Mouse (Mus musculus) heart, embryonic 15.5 days (tissue): Measurements from ENCODE around the gene Slc4a4. TPM values are rescaled to one million over a fixed set of nuclear protein-coding genes. Genes with fewer than 3 reads are reported as not detected.

Source experiments
- ATAC-seq: fragments of 200-750 bp; cut with Nextera tagmentation; replicated peaks from 2 replicates; pipeline ENCODE4 v1.8.0; 2017; ENCODE audit warnings: low read depth, moderate TSS enrichment; ENCODE audit not compliant: insufficient number of reproducible peaks, insufficient read depth, low FRiP score
- H3K27ac ChIP-seq: fragments of 300-500 bp; sonication (generic); 2 replicates; pipeline ENCODE4 v1.5.1; 2015; ENCODE audit warnings: mild to moderate bottlenecking, inconsistent platforms
- H3K27me3 ChIP-seq: fragments of 300-500 bp; sonication (generic); 2 replicates; pipeline ENCODE4 v1.6.1; 2015; ENCODE audit warnings: inconsistent platforms
- H3K36me3 ChIP-seq: fragments of 300-500 bp; sonication (generic); 2 replicates; pipeline ENCODE4 v1.6.1; 2015; ENCODE audit warnings: mild to moderate bottlenecking, inconsistent platforms
- H3K4me1 ChIP-seq: fragments of 300-500 bp; sonication (generic); replicated peaks from 2 replicates; pipeline ENCODE4 v1.6.1; 2015; ENCODE audit warnings: inconsistent platforms
- H3K4me2 ChIP-seq: fragments of 300-500 bp; sonication (generic); 2 replicates; pipeline ENCODE4 v1.6.1; 2015; ENCODE audit warnings: inconsistent platforms, mild to moderate bottlenecking, moderate library complexity
- H3K4me3 ChIP-seq: fragments of 300-500 bp; sonication (generic); 2 replicates; pipeline ENCODE4 v1.5.1; 2015; ENCODE audit warnings: mild to moderate bottlenecking, inconsistent platforms
- H3K9ac ChIP-seq: fragments of 300-500 bp; sonication (generic); 2 replicates; pipeline ENCODE4 v1.6.1; 2015; ENCODE audit warnings: mild to moderate bottlenecking, inconsistent platforms
- H3K9me3 ChIP-seq: fragments of 300-500 bp; sonication (generic); replicated peaks from 2 replicates; pipeline ENCODE4 v1.6.1; 2016; ENCODE audit warnings: inconsistent platforms
- WGBS: fragments of 180-500 bp; shearing (Covaris S2); methylation state at CpG from one replicate; pipeline ENCODE4 v1.1.7; 2015; ENCODE audit warnings: mixed read lengths; 5-methylcytosine and 5-hydroxymethylcytosine counted together
- polyA plus RNA-seq: library from polyadenylated mRNA; unstranded; fragments of >200 nt; fragmentation: Nextera tagmentation; extraction: Ambion mirVana; gene quantifications from 2 replicates; pipeline ENCODE4 v1.2.1, GENCODE M21; 2015

Gene Slc4a4
- polyA plus RNA-seq, 1 experiment from 2014 or later = 5.1 TPM

DNA sequence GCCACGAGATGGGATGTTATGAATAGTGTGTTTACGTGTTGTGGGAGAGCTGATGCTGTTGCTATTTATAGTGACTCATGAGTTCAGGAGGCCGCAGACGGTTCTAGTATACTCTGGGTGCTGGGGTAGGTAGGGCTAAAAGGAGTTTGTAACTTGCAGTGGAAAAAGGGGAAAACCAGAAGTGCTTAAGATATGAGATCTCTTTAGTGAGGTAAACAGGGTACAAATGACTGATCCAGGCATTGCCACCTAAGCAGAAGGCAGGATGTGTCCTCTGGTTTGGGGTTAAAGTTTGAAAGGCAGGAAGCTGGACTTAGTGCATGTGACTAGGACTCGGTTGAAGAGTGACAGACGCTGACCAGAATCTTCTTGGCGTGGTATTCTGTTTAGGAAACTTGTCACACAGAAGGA, 74.7 kb downstream of the Slc4a4 start:
- H3K27me3 ChIP-seq = no peaks in the 10 kb centered on the region
- no peaks in the 10 kb centered on the region for H3K9me3 ChIP-seq
- H3K27ac ChIP-seq = peak overlapping the region; percentile 41
- H3K9ac ChIP-seq = no peak overlapping the region
- H3K36me3 ChIP-seq = no peaks in the 10 kb centered on the region
- 0 out of 2 replicates have a peak, but pooled peaks have one; percentile 50 for ATAC-seq
- H3K4me1 ChIP-seq = peaks cover 15% of the 10 kb centered on the region
- no peak overlapping the region for H3K4me3 ChIP-seq
- H3K4me2 ChIP-seq = no peak overlapping the region
- WGBS = 23% methylated on average over 7 of the region's 7 CpGs

DNA sequence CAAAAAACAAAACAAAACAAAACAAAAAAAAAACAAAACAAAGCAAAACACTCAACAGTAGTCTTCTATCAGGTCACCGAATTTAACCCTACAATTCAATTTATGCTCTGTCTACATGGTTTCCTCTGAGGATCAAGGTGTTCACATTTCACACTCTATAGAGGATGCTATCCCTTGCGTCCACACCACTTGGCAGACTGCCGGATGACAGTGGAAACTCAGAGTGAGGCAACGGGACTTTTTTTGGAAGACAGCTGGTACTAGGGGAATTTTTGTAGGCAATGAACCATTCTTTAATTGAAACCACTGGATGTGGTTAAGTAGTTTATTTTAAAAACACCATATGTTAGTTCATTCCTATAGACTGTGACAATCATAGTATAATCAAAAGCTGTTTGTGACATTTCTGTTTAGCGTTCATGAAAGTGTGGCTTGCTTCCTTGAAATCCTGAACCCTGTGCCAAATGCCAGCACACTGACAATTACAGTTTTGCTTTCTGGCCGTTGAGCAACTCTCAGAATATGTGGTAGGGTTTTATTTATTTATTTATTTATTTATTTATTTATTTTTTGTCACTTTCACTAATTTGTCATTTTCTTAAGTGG, 78.2 kb downstream of the Slc4a4 start:
- H3K9ac ChIP-seq = no peak overlapping the region
- WGBS = 75% methylated on average over 6 of the region's 6 CpGs
- no peak for ATAC-seq
- H3K4me1 ChIP-seq = peaks cover 23% of the 10 kb centered on the region
- no peak overlapping the region for H3K4me3 ChIP-seq
- H3K4me2 ChIP-seq = no peak overlapping the region
- no peaks in the 10 kb centered on the region for H3K36me3 ChIP-seq
- H3K27ac ChIP-seq = no peak overlapping the region
- no peaks in the 10 kb centered on the region for H3K27me3 ChIP-seq
- no peaks in the 10 kb centered on the region for H3K9me3 ChIP-seq

DNA sequence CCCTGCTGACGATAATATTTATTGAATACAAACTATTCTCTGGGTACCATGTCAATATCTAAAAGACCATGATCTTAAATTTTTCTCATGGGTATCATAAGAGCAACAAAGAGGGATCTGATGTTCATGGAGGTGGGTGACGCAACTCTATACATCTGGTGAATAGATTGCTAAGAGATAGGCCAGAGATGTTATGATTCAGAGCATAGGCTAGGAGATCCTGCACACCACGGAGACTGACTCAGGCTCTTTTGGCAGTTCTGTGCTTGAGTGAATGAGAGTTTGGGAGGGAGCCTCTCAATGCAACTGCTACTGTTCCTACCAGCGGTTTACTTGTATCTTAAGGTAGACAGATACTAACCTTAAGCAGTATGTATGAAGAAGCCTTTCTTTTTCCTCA, 79.9 kb downstream of the Slc4a4 start:
- Histone ChIP-seq H3K27ac (no peak overlapping the region), H3K9me3 (no peaks in the 10 kb centered on the region), H3K9ac (no peak overlapping the region), H3K36me3 (no peaks in the 10 kb centered on the region), H3K4me2 (no peak overlapping the region), H3K4me1 (peaks cover 12% of the 10 kb centered on the region), H3K27me3 (no peaks in the 10 kb centered on the region), H3K4me3 (no peak overlapping the region)
- ATAC-seq = no peak
- 86% methylated on average over 4 of the region's 4 CpGs for WGBS

GRCm38 (mm10) chr5:88968923-88969639, 82.5 kb downstream of the Slc4a4 start:
- Histone ChIP-seq H3K36me3 (no peaks in the 10 kb centered on the region), H3K4me2 (no peak overlapping the region), H3K27me3 (no peaks in the 10 kb centered on the region), H3K9ac (no peak overlapping the region), H3K9me3 (no peaks in the 10 kb centered on the region), H3K4me3 (no peak overlapping the region), H3K27ac (no peak overlapping the region), H3K4me1 (peaks cover 8% of the 10 kb centered on the region)
- no peak for ATAC-seq
- 35% methylated on average over 11 of the region's 11 CpGs for WGBS

DNA sequence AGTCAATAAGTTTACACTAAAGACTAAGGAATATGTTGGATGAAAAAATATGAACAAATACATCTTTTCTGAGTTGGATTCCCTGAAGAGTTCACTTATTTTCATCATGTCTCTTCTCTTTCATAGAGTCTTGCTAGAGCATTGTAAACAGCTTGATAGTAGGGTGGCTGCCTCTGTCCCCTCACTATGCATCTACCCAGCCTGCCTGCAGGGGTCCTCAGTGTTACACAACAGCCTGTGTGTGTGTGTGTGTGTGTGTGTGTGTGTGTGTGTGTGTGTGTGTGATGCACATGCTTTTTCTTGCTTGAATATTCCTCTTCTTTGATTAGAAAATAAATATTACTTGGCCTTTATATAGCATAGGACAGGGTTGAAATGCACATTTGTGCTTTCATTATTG, 84.9 kb downstream of the Slc4a4 start:
- H3K27ac ChIP-seq = no peak overlapping the region
- no peaks in the 10 kb centered on the region for H3K27me3 ChIP-seq
- H3K4me3 ChIP-seq = no peak overlapping the region
- ATAC-seq = no peak
- H3K36me3 ChIP-seq = no peaks in the 10 kb centered on the region
- H3K4me2 ChIP-seq = no peak overlapping the region
- H3K9me3 ChIP-seq = no peaks in the 10 kb centered on the region
- H3K4me1 ChIP-seq = peaks cover 8% of the 10 kb centered on the region
- H3K9ac ChIP-seq = no peak overlapping the region

DNA sequence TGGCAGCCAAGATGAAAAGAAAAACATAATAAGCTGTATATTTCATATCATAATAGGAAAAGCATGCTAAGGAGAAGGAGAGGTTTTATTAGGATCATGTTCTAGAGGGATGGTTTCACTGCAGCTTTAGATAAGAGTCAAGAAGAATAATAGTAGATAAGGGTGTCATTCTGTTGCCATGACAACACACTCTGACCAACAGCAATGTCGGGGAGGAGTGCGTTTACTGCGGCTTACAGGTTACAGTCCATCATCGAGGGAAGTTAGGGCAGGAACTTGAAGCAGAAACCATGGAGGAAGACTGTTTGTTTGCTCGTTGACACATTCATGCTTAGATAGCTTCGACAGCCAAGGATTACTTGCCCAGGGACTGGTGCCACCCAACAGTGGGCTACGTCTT, 85.7 kb downstream of the Slc4a4 start:
- Histone ChIP-seq H3K4me1 (peaks cover 8% of the 10 kb centered on the region), H3K9me3 (no peaks in the 10 kb centered on the region), H3K27ac (no peak overlapping the region), H3K4me3 (no peak overlapping the region), H3K4me2 (no peak overlapping the region), H3K27me3 (no peaks in the 10 kb centered on the region), H3K9ac (no peak overlapping the region), H3K36me3 (no peaks in the 10 kb centered on the region)
- ATAC-seq = no peak
- WGBS = 49% methylated on average over 7 of the region's 7 CpGs

DNA sequence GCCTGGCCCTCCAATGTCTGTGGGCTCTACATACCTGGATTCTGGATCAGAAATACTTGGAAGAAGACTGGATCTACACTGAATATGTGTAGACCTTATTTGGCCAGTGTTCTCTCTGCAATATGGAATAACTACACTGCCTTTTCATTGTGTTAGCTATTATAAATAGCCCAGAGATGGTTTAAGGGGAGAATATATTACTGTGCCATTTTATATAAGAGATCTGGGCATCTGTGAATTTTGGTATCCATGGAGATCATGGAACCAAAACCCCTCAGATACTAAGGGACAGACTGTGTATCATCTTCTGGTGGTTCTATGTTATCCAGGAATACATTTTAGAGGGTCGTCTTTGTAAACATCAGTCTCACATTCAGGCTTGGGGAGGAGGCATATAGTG, 86.5 kb downstream of the Slc4a4 start:
- Histone ChIP-seq H3K4me3 (no peak overlapping the region), H3K4me2 (no peak overlapping the region), H3K27me3 (no peaks in the 10 kb centered on the region), H3K27ac (no peak overlapping the region), H3K36me3 (no peaks in the 10 kb centered on the region), H3K9ac (no peak overlapping the region), H3K9me3 (no peaks in the 10 kb centered on the region), H3K4me1 (peaks cover 8% of the 10 kb centered on the region)
- 85% methylated on average over 1 of the region's 1 CpGs for WGBS
- ATAC-seq = no peak

DNA sequence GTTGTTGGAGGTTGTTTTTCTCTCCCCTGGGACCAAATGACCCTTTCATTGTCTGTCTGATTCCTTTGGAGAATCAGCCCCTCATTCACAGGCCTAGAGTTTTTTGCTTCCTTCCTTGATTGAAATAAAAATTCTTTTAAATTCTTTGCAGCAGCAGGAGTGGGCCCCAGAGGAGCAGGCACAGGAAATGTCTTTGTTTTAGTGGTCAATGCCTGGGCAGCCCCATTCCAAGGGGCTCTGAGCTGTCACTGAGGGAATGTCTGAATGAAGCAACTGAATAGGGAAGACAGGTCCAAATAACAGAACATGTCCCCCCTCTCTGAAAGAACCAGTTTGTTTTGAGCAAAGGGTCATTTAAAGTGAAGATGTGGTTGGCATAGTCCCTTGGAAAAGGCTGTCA, 89.1 kb downstream of the Slc4a4 start:
- H3K36me3 ChIP-seq = no peaks in the 10 kb centered on the region
- H3K9ac ChIP-seq = no peak overlapping the region
- no peak overlapping the region for H3K27ac ChIP-seq
- peaks cover 2% of the 10 kb centered on the region; the same call in 1 of the 2 replicates for H3K4me1 ChIP-seq
- H3K9me3 ChIP-seq = no peaks in the 10 kb centered on the region
- no peak overlapping the region for H3K4me2 ChIP-seq
- ATAC-seq = no peak
- H3K27me3 ChIP-seq = no peaks in the 10 kb centered on the region
- H3K4me3 ChIP-seq = no peak overlapping the region

DNA sequence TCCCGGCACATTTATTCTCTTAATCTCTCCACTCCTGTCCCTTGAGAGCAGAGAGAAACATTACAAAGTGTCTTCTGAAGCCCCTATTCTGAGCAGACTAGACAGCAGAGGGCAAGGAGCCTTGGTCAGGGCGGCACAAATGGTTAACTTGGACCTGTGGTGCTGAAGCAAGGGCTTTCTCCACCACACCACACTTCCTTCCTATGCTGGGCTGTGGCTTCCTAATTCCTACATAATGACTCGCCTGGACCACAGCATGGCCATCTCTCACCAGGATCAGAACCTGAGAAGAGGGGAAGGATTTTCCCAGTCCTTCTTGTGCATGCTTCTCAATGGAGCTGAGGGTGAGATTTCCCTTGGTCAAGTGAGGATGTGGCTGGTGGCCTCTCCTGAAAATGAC, 89.8 kb downstream of the Slc4a4 start:
- Histone ChIP-seq H3K4me1 (peaks cover 10% of the 10 kb centered on the region), H3K9ac (no peak overlapping the region), H3K9me3 (no peaks in the 10 kb centered on the region), H3K27me3 (no peaks in the 10 kb centered on the region), H3K27ac (no peak overlapping the region), H3K4me3 (no peak overlapping the region), H3K4me2 (no peak overlapping the region), H3K36me3 (no peaks in the 10 kb centered on the region)
- no peak for ATAC-seq
- 62% methylated on average over 3 of the region's 3 CpGs for WGBS

DNA sequence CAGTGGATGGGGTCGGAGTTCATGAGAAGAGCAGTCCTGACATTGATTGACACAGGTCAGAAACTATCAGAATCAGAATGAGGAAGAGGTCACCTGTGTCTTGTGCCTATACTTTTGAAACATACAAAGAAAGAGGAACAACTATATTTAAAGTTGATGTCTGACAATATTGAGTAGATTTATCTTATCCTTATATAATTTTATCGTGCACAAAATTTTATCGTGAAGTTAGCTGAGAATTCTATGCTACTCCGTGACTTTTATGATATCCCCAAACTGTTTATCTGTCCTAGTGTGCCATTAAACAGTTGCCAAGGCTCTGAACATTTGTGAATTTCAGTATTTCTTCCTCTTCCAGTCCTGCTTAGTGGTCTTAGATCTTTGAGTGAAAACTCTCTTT, 94.1 kb downstream of the Slc4a4 start:
- Histone ChIP-seq H3K4me2 (no peak overlapping the region), H3K4me3 (no peak overlapping the region), H3K36me3 (no peaks in the 10 kb centered on the region), H3K4me1 (peaks cover 20% of the 10 kb centered on the region), H3K9me3 (no peaks in the 10 kb centered on the region), H3K9ac (no peak overlapping the region), H3K27ac (peak overlapping the region; percentile 81), H3K27me3 (no peaks in the 10 kb centered on the region)
- WGBS = 76% methylated on average over 4 of the region's 4 CpGs
- ATAC-seq = no peak

GRCm38 (mm10) chr5:88981243-88982014, 94.8 kb downstream of the Slc4a4 start:
- Histone ChIP-seq H3K27me3 (no peaks in the 10 kb centered on the region), H3K4me1 (peaks cover 20% of the 10 kb centered on the region), H3K9me3 (no peaks in the 10 kb centered on the region), H3K4me2 (peak overlapping the region; percentile 43), H3K9ac (no peak overlapping the region), H3K27ac (peak overlapping the region; percentile 81), H3K4me3 (peak overlapping the region; percentile 10), H3K36me3 (no peaks in the 10 kb centered on the region)
- WGBS = 9% methylated on average over 8 of the region's 8 CpGs
- peak; percentile 67 for ATAC-seq
